In genomic region chr9:96398614-96399013, GRCm38 (mm10) we compare ENCODE assay signal across 11 mouse cellular contexts. TPM values are rescaled to one million over a fixed set of nuclear protein-coding genes. Genes with fewer than 3 reads are reported as not detected.
DNase-seq lines count a peak whose midpoint lies in the region; ATAC-seq and TF ChIP-seq lines count a peak whose summit lies in the region.
"Had no signal": no experiment of that assay in that cellular context is flagged by ENCODE, and none has a peak within 500 bp of the region (broad histone marks: within the 10 kb centered on the region; RNA-seq: fewer than 3 reads in every experiment).

No protein-coding gene starts in this region.

- H3K4me3 ChIP-seq in kidney, embryonic 15.5 days (replicated peaks) = no peak overlapping the region
- H3K4me3 ChIP-seq in ES-Bruce4 (ENCODE audit: low read depth, low read length) = peak overlapping the region; percentile 49
- no peak overlapping the region for H3K4me3 ChIP-seq in limb, embryonic 13.5 days
- H3K4me3 ChIP-seq in midbrain, embryonic 15.5 days = no peak overlapping the region
- H3K4me3 ChIP-seq: midbrain, embryonic 13.5 days had no signal

- WGBS in kidney, embryonic 15.5 days = 14% methylated on average over 4 of the region's 4 CpGs
- 38% methylated on average over 4 of the region's 4 CpGs for WGBS in limb, embryonic 13.5 days
- 22% methylated on average over 4 of the region's 4 CpGs for WGBS in midbrain, embryonic 15.5 days

- TF ChIP-seq CTCF in ES-Bruce4 (IDR thresholded peaks at IDR 0.05; ENCODE audit: low read depth, low read length) = no peak

- H3K36me3 ChIP-seq in kidney, embryonic 15.5 days = no peaks in the 10 kb centered on the region
- H3K36me3 ChIP-seq in ES-Bruce4 (ENCODE audit: control insufficient read depth, insufficient read depth, low read length, poor library complexity, severe bottlenecking) = no peaks in the 10 kb centered on the region
- no peaks in the 10 kb centered on the region for H3K36me3 ChIP-seq in limb, embryonic 13.5 days
- no peaks in the 10 kb centered on the region for H3K36me3 ChIP-seq in midbrain, embryonic 15.5 days (replicated peaks)
- H3K36me3 ChIP-seq: midbrain, embryonic 13.5 days had no signal

- no peak for ATAC-seq in kidney, embryonic 15.5 days (replicated peaks; ENCODE audit: low FRiP score)
- ATAC-seq in limb, embryonic 13.5 days (ENCODE audit: low FRiP score, low read depth) = peak; percentile 12; the same call in 1 of the 2 replicates
- no peak for ATAC-seq in midbrain, embryonic 15.5 days (replicated peaks)
- ATAC-seq: midbrain, embryonic 13.5 days had no signal

- TF ChIP-seq EP300 in ES-Bruce4 (IDR thresholded peaks at IDR 0.05; ENCODE audit: insufficient read depth, low read depth, low read length) = no peak

- H3K9ac ChIP-seq in kidney, embryonic 15.5 days = no peak overlapping the region
- H3K9ac ChIP-seq in ES-Bruce4 (ENCODE audit: low read depth, poor library complexity, severe bottlenecking) = peak overlapping the region; percentile 63
- H3K9ac ChIP-seq in limb, embryonic 13.5 days = no peak overlapping the region
- no peak overlapping the region for H3K9ac ChIP-seq in midbrain, embryonic 15.5 days
- H3K9ac ChIP-seq: liver, embryonic 14.5 days; midbrain, embryonic 13.5 days had no signal

- TF ChIP-seq POLR2A in ES-Bruce4 (IDR thresholded peaks at IDR 0.05; ENCODE audit: insufficient read depth, low read length) = no peak

- H3K9me3 ChIP-seq in kidney, embryonic 15.5 days (replicated peaks) = no peaks in the 10 kb centered on the region
- no peaks in the 10 kb centered on the region for H3K9me3 ChIP-seq in ES-Bruce4 (replicated peaks; ENCODE audit: control insufficient read depth, insufficient read depth, low read length, poor library complexity, severe bottlenecking)
- no peaks in the 10 kb centered on the region for H3K9me3 ChIP-seq in limb, embryonic 13.5 days
- H3K9me3 ChIP-seq in midbrain, embryonic 15.5 days = no peaks in the 10 kb centered on the region
- H3K9me3 ChIP-seq: midbrain, embryonic 13.5 days had no signal

- no peaks in the 10 kb centered on the region for H3K27me3 ChIP-seq in kidney, embryonic 15.5 days
- H3K27me3 ChIP-seq in ES-Bruce4 (ENCODE audit: control insufficient read depth, insufficient read depth, low read length, poor library complexity, severe bottlenecking) = no peaks in the 10 kb centered on the region
- no peaks in the 10 kb centered on the region for H3K27me3 ChIP-seq in limb, embryonic 13.5 days
- no peaks in the 10 kb centered on the region for H3K27me3 ChIP-seq in midbrain, embryonic 15.5 days (replicated peaks)

- H3K27ac ChIP-seq in kidney, embryonic 15.5 days = peak overlapping the region; percentile 30
- H3K27ac ChIP-seq in ES-Bruce4 (ENCODE audit: insufficient read depth, low read length) = peak overlapping the region; percentile 8; the same call in 1 of the 2 replicates
- H3K27ac ChIP-seq in limb, embryonic 13.5 days = no peak overlapping the region
- no peak overlapping the region for H3K27ac ChIP-seq in midbrain, embryonic 15.5 days
- H3K27ac ChIP-seq: liver, embryonic 14.5 days; midbrain, embryonic 13.5 days had no signal

- no peak overlapping the region for H3K4me2 ChIP-seq in kidney, embryonic 15.5 days
- H3K4me2 ChIP-seq in limb, embryonic 13.5 days (replicated peaks) = no peak overlapping the region
- no peak overlapping the region for H3K4me2 ChIP-seq in midbrain, embryonic 15.5 days
- H3K4me2 ChIP-seq: midbrain, embryonic 13.5 days had no signal

- no peak for DNase-seq in kidney, postnatal 36 days
- peak; percentile 51 for DNase-seq in 416B (ENCODE audit: low read depth)
- DNase-seq in neural tube, embryonic 10.5 days (ENCODE audit: extremely low spot score, low spot score) = no peak
- DNase-seq: cerebellum, adult 18-20 months; gastrocnemius, postnatal 25 days had no signal

- H3K4me1 ChIP-seq in kidney, embryonic 15.5 days = peaks cover 22% of the 10 kb centered on the region
- H3K4me1 ChIP-seq in ES-Bruce4 (ENCODE audit: control insufficient read depth, insufficient read depth, low read length) = peaks cover 4% of the 10 kb centered on the region
- peaks cover 14% of the 10 kb centered on the region for H3K4me1 ChIP-seq in limb, embryonic 13.5 days
- H3K4me1 ChIP-seq in midbrain, embryonic 15.5 days = peaks cover 3% of the 10 kb centered on the region; the same call in 1 of the 2 replicates

RNA-seq across cellular contexts. Expression of gene Atp1b3, which starts 34.4 kb away (rescaled TPM):
- 172 and 186 TPM in 2 replicates for polyA plus RNA-seq in kidney, embryonic 15.5 days (2015; fragmentation: Nextera tagmentation; extraction: Ambion mirVana)
- polyA plus RNA-seq in ES-Bruce4 (2011; ENCODE audit: insufficient read depth, insufficient read length, low read depth, missing spikeins) = 133 and 146 TPM in 2 replicates
- 126 and 131 TPM in 2 replicates for polyA plus RNA-seq in limb, embryonic 13.5 days (2015; fragmentation: Nextera tagmentation; extraction: Ambion mirVana)
- polyA plus RNA-seq in midbrain, embryonic 15.5 days (2015; fragmentation: Nextera tagmentation; extraction: Ambion mirVana) = 170 and 174 TPM in 2 replicates

Comparison
In these comparisons a context has a peak if more than half of its experiments do, and no peak if none do; other contexts are left out.
1. H3K27ac ChIP-seq: peak in kidney, embryonic 15.5 days (single experiment) and ES-Bruce4 (single experiment); none in limb, embryonic 13.5 days (single experiment) and midbrain, embryonic 15.5 days (single experiment).